Mouse (Mus musculus) bone marrow, adult 2 months (tissue): Measurements from ENCODE around the gene Atf6. TPM values are rescaled to one million over a fixed set of nuclear protein-coding genes. Genes with fewer than 3 reads are reported as not detected.

Source experiments
- H3K27ac ChIP-seq: fragments of 200-500 bp; 2 replicates; pipeline ENCODE4 v1.5.1; 2012; ENCODE audit warnings: low read depth, mild to moderate bottlenecking, control low read depth, inconsistent platforms, low read length; ENCODE audit not compliant: control insufficient read depth, poor library complexity, insufficient read depth
- H3K4me1 ChIP-seq: fragments of 200-500 bp; 2 replicates; pipeline ENCODE4 v1.6.1; 2011; ENCODE audit warnings: low read length; ENCODE audit not compliant: control insufficient read depth, insufficient read depth
- H3K4me3 ChIP-seq: fragments of 200-500 bp; replicated peaks from 2 replicates; pipeline ENCODE3; 2011; ENCODE audit warnings: mild to moderate bottlenecking, low read depth, low read length, control low read depth; ENCODE audit not compliant: control insufficient read depth
- CTCF ChIP-seq: fragments of 200-500 bp; IDR thresholded peaks from 2 replicates; pipeline ENCODE4 v1.5.1; 2011; ENCODE audit warnings: low read length, control low read depth; ENCODE audit not compliant: control insufficient read depth, insufficient read depth
- POLR2A ChIP-seq: fragments of 200-500 bp; IDR thresholded peaks from 2 replicates; pipeline ENCODE4 v1.6.1; 2011; ENCODE audit warnings: low read depth, mild to moderate bottlenecking, control low read depth, low read length, borderline replicate concordance; ENCODE audit not compliant: control insufficient read depth
- WGBS: fragments of 180-500 bp; shearing (Covaris S2); methylation state at CpG from one replicate; pipeline ENCODE4 v1.1.7; 2018; 5-methylcytosine and 5-hydroxymethylcytosine counted together
- polyA plus RNA-seq: library from polyadenylated mRNA; stranded (reverse); fragments of >200 nt; gene quantifications from 2 replicates; pipeline ENCODE4 v1.2.4, GENCODE M21; 2011; ENCODE audit warnings: low replicate concordance; ENCODE audit not compliant: missing spikeins, insufficient read depth, insufficient read length

Gene Atf6
- polyA plus RNA-seq, 1 experiment = 7.7 TPM

DNA sequence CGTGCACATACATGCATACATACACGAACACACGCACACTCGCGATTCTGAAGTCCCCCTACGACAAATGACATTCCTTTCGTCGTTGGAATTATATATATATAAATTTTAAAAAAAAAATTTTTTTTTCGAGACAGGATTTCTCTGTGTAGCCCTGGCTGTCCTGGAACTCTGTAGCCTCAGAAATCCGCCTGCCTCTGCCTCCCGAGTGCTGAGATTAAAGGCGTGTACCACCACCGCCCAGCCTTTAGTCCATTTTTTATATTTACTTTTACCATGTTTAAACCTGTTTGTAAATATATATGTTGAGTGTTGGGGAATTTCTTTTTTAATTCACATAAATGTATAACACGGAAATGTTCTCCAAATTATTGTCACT lies 1.3 kb upstream of the Atf6 start:
- Histone ChIP-seq H3K27ac (no peak overlapping the region), H3K4me1 (peaks cover 2% of the 10 kb centered on the region), H3K4me3 (peak overlapping the region; percentile 65)
- 14% methylated on average over 14 of the region's 14 CpGs for WGBS
- TF ChIP-seq POLR2A = no peak
- no peak for TF ChIP-seq CTCF

DNA sequence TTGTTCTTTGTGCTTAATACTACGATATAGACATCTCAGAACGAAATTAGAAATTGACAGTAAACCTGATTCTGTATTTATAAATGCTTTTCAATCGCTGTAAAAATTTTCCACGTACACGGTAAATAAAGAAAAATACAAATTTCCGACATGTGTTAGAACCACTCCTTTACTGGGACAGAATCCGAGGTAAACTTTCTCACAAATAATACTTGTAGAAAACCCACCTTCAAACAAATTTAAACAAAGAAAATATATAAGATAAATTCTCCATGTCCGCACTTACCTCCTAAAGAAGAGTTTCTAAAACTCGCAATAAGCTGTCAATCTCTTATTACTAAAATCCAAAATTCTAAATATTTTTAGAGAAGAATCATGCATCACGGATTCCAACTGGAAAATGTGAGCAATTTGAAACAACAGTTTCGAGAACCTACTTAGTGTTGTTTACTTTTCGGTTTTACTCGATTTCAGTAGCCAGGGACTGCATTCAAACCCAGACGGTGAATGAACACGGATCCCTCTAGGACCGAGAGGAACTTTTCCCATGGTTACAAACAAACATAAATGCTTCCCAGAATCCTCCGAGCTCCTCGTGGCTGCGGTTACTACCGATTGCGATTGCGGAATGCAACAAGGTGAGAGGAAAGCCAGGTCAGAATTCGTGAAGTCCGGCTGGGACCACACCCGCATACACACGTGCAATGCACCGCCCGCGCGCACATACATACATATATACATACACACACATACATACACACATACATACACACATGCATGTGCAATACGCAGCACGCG lies 735 bp upstream of the Atf6 start:
- H3K4me1 ChIP-seq = peaks cover 3% of the 10 kb centered on the region
- TF ChIP-seq CTCF (no peak), POLR2A (no peak)
- peak overlapping the region; percentile 99 for H3K4me3 ChIP-seq
- H3K27ac ChIP-seq = no peak overlapping the region
- WGBS = under 1% methylated on average over 33 of the region's 33 CpGs

DNA sequence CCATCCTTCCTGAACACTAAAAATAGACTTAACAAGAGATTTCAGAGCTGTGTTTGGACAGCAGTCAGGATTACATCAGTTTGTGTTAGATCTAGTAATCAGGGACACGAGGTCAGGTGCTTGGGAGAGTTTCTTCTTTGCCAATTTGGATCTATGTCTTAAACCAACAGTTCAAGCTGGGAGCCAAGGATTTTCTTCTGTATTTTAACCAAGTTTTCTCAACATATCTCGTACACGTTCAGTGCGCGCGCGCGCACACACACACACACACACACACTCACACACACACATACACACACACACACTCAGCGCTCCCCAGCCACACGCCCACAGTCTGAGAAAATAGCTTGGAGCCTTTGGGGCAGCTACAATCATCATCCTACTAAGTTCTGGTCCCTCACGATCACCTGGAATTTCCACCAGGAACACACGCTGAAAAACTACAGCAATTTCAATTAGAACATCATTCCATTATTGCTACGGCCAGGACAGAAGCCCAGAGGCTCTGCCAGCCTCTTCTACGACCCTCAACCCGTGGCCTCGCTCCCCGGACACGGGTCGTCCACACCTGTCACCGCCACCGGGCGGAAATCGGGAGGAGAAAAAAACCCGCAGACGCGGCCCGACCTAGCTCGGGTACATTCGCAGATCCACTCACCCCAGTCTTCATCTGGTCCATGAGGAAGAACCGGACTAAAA lies 430 bp downstream of the Atf6 start:
- 1% methylated on average over 30 of the region's 30 CpGs for WGBS
- TF ChIP-seq POLR2A (no peak), CTCF (no peak)
- H3K4me3 ChIP-seq = peak overlapping the region; percentile 99
- peaks cover 5% of the 10 kb centered on the region for H3K4me1 ChIP-seq
- peak overlapping the region; percentile 88 for H3K27ac ChIP-seq

DNA sequence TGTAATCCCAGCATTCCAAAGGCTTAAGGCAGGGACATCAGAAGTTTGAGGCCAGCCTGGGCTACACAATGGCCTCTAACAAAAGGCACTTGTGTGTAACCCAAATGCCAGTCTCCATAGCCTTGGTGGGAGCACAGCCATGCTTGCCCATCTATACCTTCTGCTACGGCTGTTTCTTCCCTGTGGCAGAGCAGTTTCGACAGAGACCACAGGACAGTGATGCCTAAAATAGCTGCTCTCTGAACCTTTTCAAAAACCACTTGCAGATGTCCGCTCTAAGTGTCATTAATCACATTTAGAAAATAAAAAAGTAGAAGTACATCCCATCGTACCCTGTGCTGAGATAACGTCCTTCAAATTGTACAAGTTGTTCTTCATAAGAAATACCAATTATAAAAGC lies 2.2 kb downstream of the Atf6 start:
- Histone ChIP-seq H3K27ac (no peak overlapping the region), H3K4me1 (peaks cover 5% of the 10 kb centered on the region), H3K4me3 (no peak overlapping the region)
- TF ChIP-seq POLR2A (no peak), CTCF (no peak)
- 18% methylated on average over 5 of the region's 5 CpGs for WGBS

DNA sequence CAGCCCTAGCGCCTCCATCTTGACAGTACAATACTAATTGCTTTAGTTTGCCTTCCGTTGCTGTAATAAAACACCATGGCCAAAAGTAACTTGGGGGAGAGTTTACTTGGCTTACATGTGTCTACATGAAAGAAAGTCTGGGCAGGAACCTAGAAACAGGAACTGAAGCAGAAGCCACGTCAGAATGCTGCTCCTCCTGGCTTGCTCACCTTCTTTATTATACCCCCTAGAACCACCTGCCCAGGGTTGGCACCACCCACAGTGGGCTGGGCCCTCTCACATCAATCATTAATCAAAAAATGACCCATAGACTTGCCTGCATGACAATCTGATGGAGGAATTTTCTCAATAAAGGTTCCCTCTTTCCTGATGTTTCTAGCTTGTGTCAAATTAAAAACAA lies 2.8 kb downstream of the Atf6 start:
- Histone ChIP-seq H3K4me1 (peaks cover 5% of the 10 kb centered on the region), H3K4me3 (no peak overlapping the region), H3K27ac (no peak overlapping the region)
- WGBS = 65% methylated on average over 3 of the region's 3 CpGs
- TF ChIP-seq POLR2A = no peak
- no peak for TF ChIP-seq CTCF

DNA sequence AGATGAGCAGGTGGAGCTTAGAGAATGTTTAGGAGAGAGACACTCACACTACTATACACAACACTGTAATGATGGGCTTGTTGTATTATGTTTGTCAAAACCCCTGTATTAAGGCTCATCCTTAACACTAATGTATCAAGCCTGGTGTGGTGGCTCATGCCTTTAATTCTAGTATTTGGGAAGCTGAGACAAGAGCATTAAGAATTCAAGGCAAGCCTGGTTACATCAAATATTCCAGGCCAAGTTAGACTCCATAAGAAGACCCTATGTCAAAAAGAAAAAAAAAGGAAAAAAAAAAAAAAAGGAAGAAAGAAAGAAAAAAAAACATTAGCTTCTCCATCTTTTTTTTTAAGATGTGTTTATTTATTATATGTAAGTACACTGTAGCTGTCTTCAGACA lies 3.3 kb downstream of the Atf6 start:
- H3K4me1 ChIP-seq = peaks cover 5% of the 10 kb centered on the region
- TF ChIP-seq CTCF (no peak), POLR2A (no peak)
- H3K27ac ChIP-seq = no peak overlapping the region
- H3K4me3 ChIP-seq = no peak overlapping the region

DNA sequence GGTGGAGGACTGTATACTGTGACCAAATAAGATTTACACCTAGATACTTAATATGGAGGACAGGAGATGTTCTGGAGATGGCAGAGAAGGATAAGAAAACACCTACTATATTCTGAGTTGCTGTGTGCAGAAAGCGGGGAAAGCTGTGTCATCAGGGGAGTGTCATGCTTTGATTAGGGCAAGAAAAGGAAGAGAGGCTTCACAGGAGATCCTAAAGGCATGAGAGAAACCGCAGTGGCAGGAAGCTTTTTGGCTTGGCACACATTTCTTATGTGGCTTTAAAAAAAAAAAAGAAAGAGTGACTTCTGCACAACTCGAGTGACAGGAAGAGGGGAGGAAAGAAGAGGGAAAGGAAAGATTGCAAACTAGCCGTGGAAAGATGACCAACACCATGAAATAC lies 4.5 kb downstream of the Atf6 start:
- WGBS = 2% methylated on average over 4 of the region's 4 CpGs
- Histone ChIP-seq H3K4me3 (no peak overlapping the region), H3K4me1 (peaks cover 6% of the 10 kb centered on the region), H3K27ac (no peak overlapping the region)
- TF ChIP-seq CTCF (no peak), POLR2A (no peak)

DNA sequence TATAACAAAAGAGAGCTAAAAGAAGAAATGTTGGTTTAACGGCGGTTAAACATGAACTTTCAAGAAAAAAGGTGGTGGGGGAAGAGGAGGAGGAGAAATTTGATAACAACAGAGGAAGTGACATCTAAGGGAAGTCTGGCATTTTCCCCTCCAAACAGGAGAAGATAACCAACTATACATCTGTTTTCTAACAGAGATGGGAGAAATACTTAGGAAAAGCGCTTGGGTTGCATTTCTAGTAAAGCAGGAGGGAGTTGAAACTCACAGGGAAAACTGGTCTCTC lies 5.2 kb downstream of the Atf6 start:
- TF ChIP-seq CTCF = no peak
- TF ChIP-seq POLR2A = no peak
- Histone ChIP-seq H3K4me3 (no peak overlapping the region), H3K27ac (no peak overlapping the region), H3K4me1 (peaks cover 6% of the 10 kb centered on the region)
- WGBS = 53% methylated on average over 3 of the region's 3 CpGs

DNA sequence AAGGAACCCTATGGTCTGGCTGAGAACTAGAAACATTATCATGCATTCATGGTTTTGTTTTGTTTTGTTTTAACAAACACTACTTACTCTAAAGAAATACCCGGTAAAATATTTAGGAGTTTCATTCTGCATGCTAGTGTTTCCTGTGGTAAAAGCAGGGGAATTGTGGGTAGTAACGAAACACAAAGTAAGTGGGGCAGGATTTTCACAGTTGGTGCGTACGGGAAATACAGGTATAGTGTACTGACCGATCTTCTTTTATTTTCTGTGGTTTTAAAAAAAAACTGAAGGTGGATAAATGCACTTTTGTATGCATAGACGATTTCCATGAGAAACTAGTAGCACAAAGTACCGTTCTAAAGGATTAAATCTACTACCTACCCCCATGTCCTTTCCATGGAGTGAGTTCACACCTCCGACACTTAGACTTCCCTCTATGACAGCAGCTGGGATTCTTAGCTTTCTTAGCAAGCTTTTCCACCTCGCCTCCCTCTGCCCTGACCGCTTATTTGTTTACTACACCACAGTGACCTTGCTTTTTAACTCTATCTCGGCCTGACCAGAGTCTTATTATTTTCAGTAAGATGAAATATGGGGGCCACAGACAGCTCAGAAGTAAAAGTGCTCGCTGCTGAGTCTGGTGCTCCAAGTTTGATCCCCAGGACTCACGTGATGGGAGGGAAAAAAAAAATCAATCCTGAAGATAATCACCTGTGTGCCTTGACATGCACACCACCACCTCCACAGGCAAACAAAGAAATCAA lies 5.7 kb downstream of the Atf6 start:
- H3K27ac ChIP-seq = no peak overlapping the region
- H3K4me3 ChIP-seq = no peak overlapping the region
- TF ChIP-seq CTCF (no peak), POLR2A (no peak)
- H3K4me1 ChIP-seq = peaks cover 6% of the 10 kb centered on the region
- WGBS = 48% methylated on average over 13 of the region's 13 CpGs
